Mouse (Mus musculus): ENCODE data around the gene Cirbp.

DNA sequence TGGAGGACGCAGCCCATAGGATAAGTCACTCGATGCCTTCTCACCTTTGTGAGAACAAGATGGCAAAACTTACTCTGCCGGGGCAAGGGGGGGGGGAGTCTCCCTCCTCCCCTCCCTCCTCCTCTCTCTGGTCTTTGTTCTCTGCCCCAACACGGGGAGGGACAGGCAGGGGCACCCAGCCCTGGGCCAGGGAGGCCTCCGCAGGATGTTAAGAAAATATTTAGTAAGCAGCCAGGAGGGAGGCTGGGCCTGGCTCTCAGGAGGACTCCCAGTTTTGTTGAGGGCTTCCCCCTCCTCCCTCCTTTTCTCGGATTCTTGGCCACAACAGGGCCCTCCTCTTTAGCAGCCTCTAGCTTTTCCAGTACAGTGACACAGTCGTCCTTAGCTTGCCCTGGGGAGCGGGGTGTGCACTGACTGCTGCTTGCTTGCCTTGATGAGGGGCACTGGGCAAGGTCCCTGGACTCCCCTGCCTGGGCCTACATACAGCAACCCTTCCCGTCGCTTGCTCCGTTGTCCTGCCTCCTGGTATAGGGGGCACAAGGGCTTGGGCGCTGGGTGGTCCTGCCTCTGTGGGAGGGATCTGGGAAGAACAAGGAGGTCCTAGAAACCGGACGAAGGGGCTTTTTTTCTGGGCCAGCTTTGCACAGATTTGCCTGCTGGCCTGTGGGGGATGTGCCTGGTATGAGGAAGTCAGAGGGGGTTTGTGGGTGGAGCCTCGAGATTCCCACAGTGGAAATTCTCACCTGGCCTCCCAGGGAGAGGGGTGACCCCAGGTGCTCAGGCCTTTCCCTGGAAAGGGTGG, 13.5 kb upstream of the Cirbp start:
- no peak for TF ChIP-seq CTCF (IDR thresholded peaks at IDR 0.05; ENCODE audit: borderline replicate concordance, insufficient read depth, low read length)
- TF ChIP-seq POLR2A (IDR thresholded peaks at IDR 0.05; ENCODE audit: low read depth, low read length), result peak; percentile 41
